Comparison of ENCODE assay signal across 15 mouse cellular contexts in genomic region chr2:158534559-158534958, GRCm38 (mm10). TPM values are rescaled to one million over a fixed set of nuclear protein-coding genes. Genes with fewer than 3 reads are reported as not detected.
DNase-seq lines count a peak whose midpoint lies in the region; ATAC-seq and TF ChIP-seq lines count a peak whose summit lies in the region.
"Had no signal": no experiment of that assay in that cellular context is flagged by ENCODE, and none has a peak within 500 bp of the region (broad histone marks: within the 10 kb centered on the region; RNA-seq: fewer than 3 reads in every experiment).

No protein-coding gene starts in this region.

- DNase-seq in midbrain, embryonic 10.5 days (ENCODE audit: low spot score) = no peak
- DNase-seq in stomach, postnatal 0 days (ENCODE audit: low spot score) = no peak
- DNase-seq in thymus, postnatal 10 days (ENCODE audit: low spot score in 2 of 2) = no peak

- H3K36me3 ChIP-seq in forebrain, embryonic 15.5 days = no peaks in the 10 kb centered on the region
- H3K36me3 ChIP-seq in forebrain, embryonic 16.5 days (ENCODE audit: control insufficient read depth, insufficient read depth) = no peaks in the 10 kb centered on the region
- H3K36me3 ChIP-seq in hindbrain, embryonic 16.5 days (ENCODE audit: control insufficient read depth, insufficient read depth, low read length) = no peaks in the 10 kb centered on the region
- no peaks in the 10 kb centered on the region for H3K36me3 ChIP-seq in hindbrain, embryonic 12.5 days
- no peaks in the 10 kb centered on the region for H3K36me3 ChIP-seq in midbrain, embryonic 13.5 days
- H3K36me3 ChIP-seq in midbrain, embryonic 10.5 days = no peaks in the 10 kb centered on the region
- H3K36me3 ChIP-seq in stomach, postnatal 0 days (ENCODE audit: control insufficient read depth, insufficient read depth, low read length) = no peaks in the 10 kb centered on the region
- H3K36me3 ChIP-seq: embryonic facial prominence, embryonic 13.5 days; heart, embryonic 12.5 days; intestine, embryonic 15.5 days had no signal

- H3K4me2 ChIP-seq in forebrain, embryonic 15.5 days (replicated peaks) = no peak overlapping the region
- no peak overlapping the region for H3K4me2 ChIP-seq in forebrain, embryonic 16.5 days (ENCODE audit: low read length)
- no peak overlapping the region for H3K4me2 ChIP-seq in hindbrain, embryonic 16.5 days (ENCODE audit: low read length)
- H3K4me2 ChIP-seq in hindbrain, embryonic 12.5 days (replicated peaks) = no peak overlapping the region
- H3K4me2 ChIP-seq in midbrain, embryonic 13.5 days (replicated peaks) = no peak overlapping the region
- H3K4me2 ChIP-seq in stomach, postnatal 0 days (replicated peaks; ENCODE audit: low read depth) = no peak overlapping the region
- H3K4me2 ChIP-seq: embryonic facial prominence, embryonic 13.5 days; heart, embryonic 12.5 days; intestine, embryonic 15.5 days had no signal

- 80% methylated on average over 8 of the region's 8 CpGs for WGBS in forebrain, embryonic 15.5 days
- 76% methylated on average over 8 of the region's 8 CpGs for WGBS in forebrain, embryonic 16.5 days
- 78% methylated on average over 8 of the region's 8 CpGs for WGBS in hindbrain, embryonic 16.5 days
- WGBS in hindbrain, embryonic 12.5 days = 79% methylated on average over 8 of the region's 8 CpGs
- WGBS in midbrain, embryonic 13.5 days = 81% methylated on average over 8 of the region's 8 CpGs
- WGBS in midbrain, embryonic 10.5 days = 79% methylated on average over 8 of the region's 8 CpGs
- 86% methylated on average over 8 of the region's 8 CpGs for WGBS in stomach, postnatal 0 days

- H3K4me3 ChIP-seq in forebrain, embryonic 15.5 days = no peak overlapping the region
- no peak overlapping the region for H3K4me3 ChIP-seq in forebrain, embryonic 16.5 days (replicated peaks; ENCODE audit: low read length)
- no peak overlapping the region for H3K4me3 ChIP-seq in hindbrain, embryonic 16.5 days (ENCODE audit: low read length)
- no peak overlapping the region for H3K4me3 ChIP-seq in hindbrain, embryonic 12.5 days
- H3K4me3 ChIP-seq in midbrain, embryonic 13.5 days (replicated peaks) = no peak overlapping the region
- H3K4me3 ChIP-seq in midbrain, embryonic 10.5 days = no peak overlapping the region
- H3K4me3 ChIP-seq in stomach, postnatal 0 days (ENCODE audit: low read depth, low read length) = no peak overlapping the region
- H3K4me3 ChIP-seq: embryonic facial prominence, embryonic 13.5 days; heart, adult 2 months; heart, embryonic 12.5 days; intestine, embryonic 15.5 days had no signal

- H3K27ac ChIP-seq in forebrain, embryonic 15.5 days (replicated peaks) = no peak overlapping the region
- no peak overlapping the region for H3K27ac ChIP-seq in forebrain, embryonic 16.5 days (ENCODE audit: low read length)
- no peak overlapping the region for H3K27ac ChIP-seq in hindbrain, embryonic 16.5 days (ENCODE audit: low read depth, low read length)
- no peak overlapping the region for H3K27ac ChIP-seq in hindbrain, embryonic 12.5 days
- H3K27ac ChIP-seq in midbrain, embryonic 13.5 days = no peak overlapping the region
- no peak overlapping the region for H3K27ac ChIP-seq in midbrain, embryonic 10.5 days (replicated peaks)
- H3K27ac ChIP-seq in stomach, postnatal 0 days (replicated peaks) = no peak overlapping the region
- H3K27ac ChIP-seq: embryonic facial prominence, embryonic 13.5 days; heart, adult 2 months; intestine, embryonic 15.5 days had no signal

- no peaks in the 10 kb centered on the region for H3K27me3 ChIP-seq in forebrain, embryonic 15.5 days
- H3K27me3 ChIP-seq in forebrain, embryonic 16.5 days (replicated peaks; ENCODE audit: control insufficient read depth, insufficient read depth, low read length) = no peaks in the 10 kb centered on the region
- no peaks in the 10 kb centered on the region for H3K27me3 ChIP-seq in hindbrain, embryonic 16.5 days (replicated peaks; ENCODE audit: control insufficient read depth, insufficient read depth, low read length)
- H3K27me3 ChIP-seq in hindbrain, embryonic 12.5 days = no peaks in the 10 kb centered on the region
- 0 out of 2 replicates have a peak, but pooled peaks cover 3% of the 10 kb centered on the region for H3K27me3 ChIP-seq in midbrain, embryonic 13.5 days
- H3K27me3 ChIP-seq in midbrain, embryonic 10.5 days (ENCODE audit: low read depth, poor library complexity, severe bottlenecking) = no peaks in the 10 kb centered on the region
- H3K27me3 ChIP-seq in stomach, postnatal 0 days (ENCODE audit: control insufficient read depth, insufficient read depth, low read length) = no peaks in the 10 kb centered on the region
- H3K27me3 ChIP-seq: embryonic facial prominence, embryonic 13.5 days; intestine, embryonic 15.5 days had no signal

- no peak for TF ChIP-seq EP300 in stomach, postnatal 0 days (optimal IDR thresholded peaks at IDR 0.05)

- no peaks in the 10 kb centered on the region for H3K9me3 ChIP-seq in forebrain, embryonic 15.5 days
- no peaks in the 10 kb centered on the region for H3K9me3 ChIP-seq in forebrain, embryonic 16.5 days (ENCODE audit: control insufficient read depth, low read length)
- H3K9me3 ChIP-seq in hindbrain, embryonic 16.5 days (ENCODE audit: control insufficient read depth, low read length) = no peaks in the 10 kb centered on the region
- no peaks in the 10 kb centered on the region for H3K9me3 ChIP-seq in hindbrain, embryonic 12.5 days (replicated peaks)
- H3K9me3 ChIP-seq in midbrain, embryonic 13.5 days = no peaks in the 10 kb centered on the region
- H3K9me3 ChIP-seq in midbrain, embryonic 10.5 days (replicated peaks) = peaks cover 5% of the 10 kb centered on the region; the same call in 1 of the 2 replicates
- no peaks in the 10 kb centered on the region for H3K9me3 ChIP-seq in stomach, postnatal 0 days (ENCODE audit: control insufficient read depth, low read length)
- H3K9me3 ChIP-seq: embryonic facial prominence, embryonic 13.5 days; intestine, embryonic 15.5 days had no signal

- no peak for TF ChIP-seq CTCF in stomach, postnatal 0 days (IDR thresholded peaks at IDR 0.05; ENCODE audit: low read depth)

- peaks cover 4% of the 10 kb centered on the region; the same call in 1 of the 2 replicates for H3K4me1 ChIP-seq in forebrain, embryonic 15.5 days
- H3K4me1 ChIP-seq in forebrain, embryonic 16.5 days (replicated peaks; ENCODE audit: control insufficient read depth, insufficient read depth, low read length) = no peaks in the 10 kb centered on the region
- no peaks in the 10 kb centered on the region for H3K4me1 ChIP-seq in hindbrain, embryonic 16.5 days (ENCODE audit: control insufficient read depth, insufficient read depth, low read depth, low read length)
- H3K4me1 ChIP-seq in hindbrain, embryonic 12.5 days = no peaks in the 10 kb centered on the region
- no peaks in the 10 kb centered on the region; the same call in 1 of the 2 replicates for H3K4me1 ChIP-seq in midbrain, embryonic 13.5 days (replicated peaks)
- peaks cover 4% of the 10 kb centered on the region for H3K4me1 ChIP-seq in midbrain, embryonic 10.5 days
- H3K4me1 ChIP-seq in stomach, postnatal 0 days (replicated peaks; ENCODE audit: control insufficient read depth, insufficient read depth) = no peaks in the 10 kb centered on the region
- H3K4me1 ChIP-seq: embryonic facial prominence, embryonic 13.5 days; heart, embryonic 12.5 days; intestine, embryonic 15.5 days had no signal

- H3K9ac ChIP-seq in forebrain, embryonic 15.5 days (replicated peaks) = no peak overlapping the region
- H3K9ac ChIP-seq in forebrain, embryonic 16.5 days (replicated peaks; ENCODE audit: low read depth, low read length) = no peak overlapping the region
- no peak overlapping the region for H3K9ac ChIP-seq in hindbrain, embryonic 16.5 days (ENCODE audit: low read depth, low read length)
- no peak overlapping the region for H3K9ac ChIP-seq in hindbrain, embryonic 12.5 days
- H3K9ac ChIP-seq in midbrain, embryonic 13.5 days (replicated peaks) = no peak overlapping the region
- H3K9ac ChIP-seq in stomach, postnatal 0 days (ENCODE audit: low read length) = no peak overlapping the region
- H3K9ac ChIP-seq: embryonic facial prominence, embryonic 13.5 days; heart, embryonic 12.5 days; intestine, embryonic 15.5 days had no signal

- peak; percentile 41; the same call in 1 of the 2 replicates for ATAC-seq in forebrain, embryonic 15.5 days (replicated peaks)
- ATAC-seq in forebrain, embryonic 16.5 days = no peak
- ATAC-seq in hindbrain, embryonic 16.5 days = 0 out of 2 replicates have a peak, but pooled peaks have one; percentile 24
- no peak for ATAC-seq in hindbrain, embryonic 12.5 days (ENCODE audit: low FRiP score)
- peak; percentile 48 for ATAC-seq in midbrain, embryonic 13.5 days
- ATAC-seq in stomach, postnatal 0 days (ENCODE audit: low FRiP score, low TSS enrichment) = 0 out of 2 replicates have a peak, but pooled peaks have one; percentile 21
- ATAC-seq: intestine, embryonic 15.5 days had no signal

RNA-seq across cellular contexts. Expression of gene Arhgap40, which starts 22.0 kb away (rescaled TPM):
- 0.37 and 0.42 TPM in 2 replicates for polyA plus RNA-seq in forebrain, embryonic 15.5 days (2015; fragmentation: Nextera tagmentation; extraction: Ambion mirVana)
- polyA plus RNA-seq in forebrain, embryonic 16.5 days (2015; fragmentation: Nextera tagmentation; extraction: Ambion mirVana) = 0.94 TPM in 1 of 2 replicates, not detected in the other
- 0.69 and 1.1 TPM in 2 replicates for polyA plus RNA-seq in hindbrain, embryonic 16.5 days (2015; fragmentation: Nextera tagmentation; extraction: Ambion mirVana)
- 0.40 TPM in 1 of 2 replicates, not detected in the other for polyA plus RNA-seq in hindbrain, embryonic 12.5 days (2016; fragmentation: Nextera tagmentation; extraction: Ambion mirVana)
- 0.58 and 0.67 TPM in 2 replicates for polyA plus RNA-seq in midbrain, embryonic 13.5 days (2015; fragmentation: Nextera tagmentation; extraction: Ambion mirVana)
- 0.21 and 0.35 TPM in 2 replicates for polyA plus RNA-seq in midbrain, embryonic 10.5 days (2016; fragmentation: Nextera tagmentation; extraction: Ambion mirVana)
- polyA plus RNA-seq in stomach, postnatal 0 days (2015; fragmentation: Nextera tagmentation; extraction: Ambion mirVana) = 11.4 and 12.7 TPM in 2 replicates
- polyA plus RNA-seq: adrenal gland, adult 2 months; heart, embryonic 16.5 days had no signal

RNA-seq across cellular contexts. Expression of gene Adig, which starts 32.1 kb away (rescaled TPM):
- not detected in 2 replicates for polyA plus RNA-seq in forebrain, embryonic 15.5 days (2015; fragmentation: Nextera tagmentation; extraction: Ambion mirVana)
- polyA plus RNA-seq in forebrain, embryonic 16.5 days (2015; fragmentation: Nextera tagmentation; extraction: Ambion mirVana) = not detected in 2 replicates
- polyA plus RNA-seq in hindbrain, embryonic 16.5 days (2015; fragmentation: Nextera tagmentation; extraction: Ambion mirVana) = not detected in 2 replicates
- not detected in 2 replicates for polyA plus RNA-seq in hindbrain, embryonic 12.5 days (2016; fragmentation: Nextera tagmentation; extraction: Ambion mirVana)
- not detected in 2 replicates for polyA plus RNA-seq in midbrain, embryonic 13.5 days (2015; fragmentation: Nextera tagmentation; extraction: Ambion mirVana)
- not detected in 2 replicates for polyA plus RNA-seq in midbrain, embryonic 10.5 days (2016; fragmentation: Nextera tagmentation; extraction: Ambion mirVana)
- polyA plus RNA-seq in stomach, postnatal 0 days (2015; fragmentation: Nextera tagmentation; extraction: Ambion mirVana) = 2.3 and 2.9 TPM in 2 replicates
- polyA plus RNA-seq: embryonic facial prominence, embryonic 13.5 days; frontal cortex, adult 2 months; heart, embryonic 12.5 days; heart, embryonic 16.5 days; intestine, embryonic 15.5 days had no signal

Comparison
In these comparisons a context has a peak if more than half of its experiments do, and no peak if none do; other contexts are left out.
1. ATAC-seq: peak in forebrain, embryonic 15.5 days (single experiment), hindbrain, embryonic 16.5 days (single experiment), midbrain, embryonic 13.5 days (single experiment) and stomach, postnatal 0 days (single experiment); none in forebrain, embryonic 16.5 days (single experiment) and hindbrain, embryonic 12.5 days (single experiment).